Mouse (Mus musculus) limb, embryonic 11.5 days (tissue): ENCODE measurements at regions not wholly inside any gene's neighbourhood (a gene's known extent, or its start where the extent isn't known, plus 50 kb on each side); places are given as distances from the start of the nearest gene placed in this dataset.

Source experiments
- ATAC-seq: fragments of 200-750 bp; cut with Nextera tagmentation; 2 replicates; pipeline ENCODE4 v1.8.0; 2017; ENCODE audit warnings: low read depth; ENCODE audit not compliant: insufficient number of reproducible peaks, low FRiP score, low TSS enrichment
- DNase-seq: peaks from one replicate; pipeline ENCODE4 v3.0.0-alpha.2; 2015; ENCODE audit warnings: low spot score
- H3K27ac ChIP-seq: fragments of 300-500 bp; sonication (generic); replicated peaks from 2 replicates; pipeline ENCODE4 v1.5.1; 2014; ENCODE audit warnings: low read depth, mild to moderate bottlenecking, low read length
- H3K27me3 ChIP-seq: fragments of 300-500 bp; sonication (generic); 2 replicates; pipeline ENCODE4 v1.6.1; 2014; ENCODE audit warnings: mild to moderate bottlenecking, low read length, mixed read lengths; ENCODE audit not compliant: control insufficient read depth, insufficient read depth
- H3K36me3 ChIP-seq: fragments of 300-500 bp; sonication (generic); 2 replicates; pipeline ENCODE4 v1.6.1; 2014; ENCODE audit warnings: mild to moderate bottlenecking, low read length, moderate library complexity, mixed read lengths; ENCODE audit not compliant: control insufficient read depth, insufficient read depth
- H3K4me1 ChIP-seq: fragments of 300-500 bp; sonication (generic); 2 replicates; pipeline ENCODE4 v1.6.1; 2014; ENCODE audit warnings: low read length, mixed read lengths; ENCODE audit not compliant: control insufficient read depth, insufficient read depth
- H3K4me2 ChIP-seq: fragments of 300-500 bp; sonication (generic); 2 replicates; pipeline ENCODE4 v1.6.1; 2014; ENCODE audit warnings: low read depth, mild to moderate bottlenecking, moderate library complexity; ENCODE audit not compliant: severe bottlenecking
- H3K4me3 ChIP-seq: fragments of 300-500 bp; sonication (generic); 2 replicates; pipeline ENCODE4 v1.5.1; 2014; ENCODE audit warnings: low read depth, low read length
- H3K9ac ChIP-seq: fragments of 300-500 bp; sonication (generic); 2 replicates; pipeline ENCODE4 v1.6.1; 2014; ENCODE audit warnings: mild to moderate bottlenecking, low read length
- H3K9me3 ChIP-seq: fragments of 300-500 bp; sonication (generic); 2 replicates; pipeline ENCODE4 v1.6.1; 2016; ENCODE audit warnings: low read length; ENCODE audit not compliant: control insufficient read depth
- WGBS: fragments of 180-500 bp; shearing (Covaris S2); extraction: QIAGEN DNeasy Blood & Tissue Kit; methylation state at CpG from one replicate; pipeline ENCODE4 v1.1.7; 2014; 5-methylcytosine and 5-hydroxymethylcytosine counted together

DNA sequence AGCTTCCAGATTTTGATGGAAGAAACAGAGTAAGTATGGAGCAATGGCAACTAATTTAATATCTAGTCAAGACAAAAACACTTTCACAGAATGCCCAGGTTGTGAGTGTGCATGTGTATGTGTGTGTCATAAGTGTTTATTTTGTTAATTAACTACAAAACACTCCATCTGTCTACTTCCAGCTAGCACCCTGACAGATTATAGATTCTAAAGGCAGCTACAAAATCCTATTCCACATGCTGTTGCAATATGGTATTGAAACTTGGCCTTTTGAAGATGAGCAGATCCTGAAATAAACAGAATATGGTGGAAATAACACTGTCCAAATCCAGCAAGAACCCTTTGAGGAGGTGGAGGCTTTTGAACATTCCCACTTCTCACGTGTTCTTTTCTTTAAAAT lies 1356.9 kb downstream of the Defb40 start:
- H3K36me3 ChIP-seq, result no peaks in the 10 kb centered on the region
- no peak for DNase-seq
- no peak overlapping the region for H3K4me3 ChIP-seq
- no peak overlapping the region for H3K27ac ChIP-seq
- H3K4me2 ChIP-seq, result no peak overlapping the region
- H3K9me3 ChIP-seq, result no peaks in the 10 kb centered on the region
- ATAC-seq, result no peak
- H3K4me1 ChIP-seq, result no peaks in the 10 kb centered on the region
- 47% methylated on average over 1 of the region's 1 CpGs for WGBS
- H3K27me3 ChIP-seq, result no peaks in the 10 kb centered on the region
- H3K9ac ChIP-seq, result no peak overlapping the region

GRCm38 (mm10) chr8:17618846-17619245 lies 1359.2 kb downstream of the Defb40 start:
- no peak for ATAC-seq
- H3K4me1 ChIP-seq, result no peaks in the 10 kb centered on the region
- H3K27ac ChIP-seq, result no peak overlapping the region
- DNase-seq, result no peak
- H3K4me2 ChIP-seq, result no peak overlapping the region
- H3K9ac ChIP-seq, result no peak overlapping the region
- H3K9me3 ChIP-seq, result no peaks in the 10 kb centered on the region
- no peak overlapping the region for H3K4me3 ChIP-seq
- no peaks in the 10 kb centered on the region for H3K27me3 ChIP-seq
- H3K36me3 ChIP-seq, result no peaks in the 10 kb centered on the region

DNA sequence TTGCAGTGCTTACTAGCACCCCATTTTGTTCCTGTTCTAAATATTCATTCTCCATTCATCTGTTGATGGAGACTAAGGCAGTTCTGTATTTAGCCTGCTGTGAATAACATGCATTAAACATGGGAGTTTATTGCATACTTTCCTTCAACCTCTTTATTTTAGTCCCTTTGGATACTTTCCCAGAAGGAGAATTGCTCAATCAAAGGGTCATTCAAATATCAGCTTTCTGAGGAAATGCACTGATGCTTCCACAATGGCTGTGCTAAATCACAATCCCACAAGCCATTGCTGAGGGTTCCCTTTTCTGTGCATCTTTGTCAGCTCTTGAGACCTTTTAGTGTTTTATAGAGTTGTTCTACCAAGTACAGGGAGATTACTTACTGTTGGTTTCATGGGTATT lies 1359.9 kb downstream of the Defb40 start:
- Histone ChIP-seq H3K4me3 (no peak overlapping the region), H3K4me2 (no peak overlapping the region), H3K9me3 (no peaks in the 10 kb centered on the region), H3K36me3 (no peaks in the 10 kb centered on the region), H3K9ac (no peak overlapping the region), H3K27ac (no peak overlapping the region), H3K27me3 (no peaks in the 10 kb centered on the region), H3K4me1 (no peaks in the 10 kb centered on the region)
- no peak for ATAC-seq
- no peak for DNase-seq

- no peaks in the 10 kb centered on the region for H3K9me3 ChIP-seq
- no peaks in the 10 kb centered on the region for H3K4me1 ChIP-seq
- no peak overlapping the region for H3K9ac ChIP-seq
- no peak overlapping the region for H3K4me2 ChIP-seq
- DNase-seq (no peak), ATAC-seq (no peak)
- H3K36me3 ChIP-seq, result no peaks in the 10 kb centered on the region
- 42% methylated on average over 1 of the region's 1 CpGs for WGBS
- H3K27me3 ChIP-seq, result no peaks in the 10 kb centered on the region
- no peak overlapping the region for H3K4me3 ChIP-seq
- no peak overlapping the region for H3K27ac ChIP-seq
These were observed 1375.2 kb downstream of the Defb40 start for GRCm38 (mm10) chr8:17602861-17603260.

GRCm38 (mm10) chr8:17598736-17599135 lies 1379.3 kb downstream of the Defb40 start:
- ATAC-seq (no peak), DNase-seq (no peak)
- WGBS, result 84% methylated on average over 4 of the region's 4 CpGs
- no peak overlapping the region for H3K4me2 ChIP-seq
- H3K36me3 ChIP-seq, result no peaks in the 10 kb centered on the region
- no peaks in the 10 kb centered on the region for H3K4me1 ChIP-seq
- no peak overlapping the region for H3K9ac ChIP-seq
- H3K9me3 ChIP-seq, result no peaks in the 10 kb centered on the region
- no peak overlapping the region for H3K4me3 ChIP-seq
- no peaks in the 10 kb centered on the region for H3K27me3 ChIP-seq
- H3K27ac ChIP-seq, result no peak overlapping the region

- H3K4me3 ChIP-seq, result no peak overlapping the region
- H3K36me3 ChIP-seq, result no peaks in the 10 kb centered on the region
- H3K9me3 ChIP-seq, result no peaks in the 10 kb centered on the region
- no peak for DNase-seq
- H3K4me2 ChIP-seq, result no peak overlapping the region
- no peak overlapping the region for H3K27ac ChIP-seq
- no peak overlapping the region for H3K9ac ChIP-seq
- no peaks in the 10 kb centered on the region for H3K27me3 ChIP-seq
- no peaks in the 10 kb centered on the region for H3K4me1 ChIP-seq
- no peak for ATAC-seq
These were observed 1381.5 kb downstream of the Defb40 start for GRCm38 (mm10) chr8:17596559-17596958.

DNA sequence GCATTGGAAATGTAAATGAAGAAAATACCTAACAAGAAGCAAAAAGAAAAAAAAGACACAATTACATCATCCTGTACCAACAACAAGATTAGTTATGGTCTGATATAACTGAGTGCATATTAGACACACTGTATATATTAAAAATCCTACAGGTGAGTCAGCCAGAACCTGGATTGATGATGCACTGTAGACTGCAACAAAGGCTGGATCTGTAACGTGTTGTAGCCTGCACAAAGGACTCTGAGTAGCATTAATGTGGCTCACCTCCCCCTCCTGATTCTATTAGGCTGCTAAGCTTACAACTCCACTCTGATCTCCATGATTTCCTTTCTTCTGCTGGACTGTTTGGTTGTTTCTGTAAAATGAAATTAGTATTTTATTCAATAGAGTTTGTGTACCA lies 1383.4 kb downstream of the Defb40 start:
- Histone ChIP-seq H3K4me3 (no peak overlapping the region), H3K4me1 (no peaks in the 10 kb centered on the region), H3K9ac (no peak overlapping the region), H3K36me3 (no peaks in the 10 kb centered on the region), H3K27ac (no peak overlapping the region), H3K9me3 (no peaks in the 10 kb centered on the region), H3K4me2 (no peak overlapping the region), H3K27me3 (no peaks in the 10 kb centered on the region)
- ATAC-seq (no peak), DNase-seq (no peak)
- 66% methylated on average over 1 of the region's 1 CpGs for WGBS

DNA sequence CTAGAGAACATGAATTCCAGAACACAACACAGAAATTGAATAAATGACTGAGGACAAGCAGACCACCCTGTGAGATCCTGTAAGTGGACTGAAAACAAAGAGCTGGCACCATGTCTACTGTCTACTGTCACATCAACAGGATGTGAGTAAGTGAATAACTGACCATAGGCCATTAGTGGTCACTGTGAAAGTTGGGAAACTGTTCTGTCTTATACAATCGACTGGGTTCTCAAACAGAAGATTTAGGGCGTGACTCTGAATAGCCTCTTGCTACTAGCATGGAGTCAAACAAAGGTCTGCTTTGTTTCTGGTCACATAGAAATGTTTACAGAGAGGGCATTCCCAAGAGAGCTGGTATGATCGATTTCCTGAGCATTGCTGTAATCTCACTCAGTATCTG lies 1387.9 kb downstream of the Defb40 start:
- Histone ChIP-seq H3K9ac (no peak overlapping the region), H3K27me3 (no peaks in the 10 kb centered on the region), H3K4me2 (no peak overlapping the region), H3K9me3 (no peaks in the 10 kb centered on the region), H3K4me3 (no peak overlapping the region), H3K27ac (no peak overlapping the region), H3K4me1 (no peaks in the 10 kb centered on the region), H3K36me3 (no peaks in the 10 kb centered on the region)
- DNase-seq (no peak), ATAC-seq (no peak)
- WGBS, result 83% methylated on average over 3 of the region's 3 CpGs

- ATAC-seq (no peak), DNase-seq (no peak)
These were observed 1389.9 kb downstream of the Defb40 start for GRCm38 (mm10) chr8:17588189-17588588.

More at GRCm38 (mm10) chr8:17588189-17588588, 1389.9 kb downstream of the Defb40 start:
- H3K4me2 ChIP-seq, result no peak overlapping the region
- H3K27ac ChIP-seq, result no peak overlapping the region
- H3K36me3 ChIP-seq, result no peaks in the 10 kb centered on the region
- H3K27me3 ChIP-seq, result no peaks in the 10 kb centered on the region
- H3K9ac ChIP-seq, result no peak overlapping the region
- no peaks in the 10 kb centered on the region for H3K4me1 ChIP-seq
- H3K9me3 ChIP-seq, result no peaks in the 10 kb centered on the region
- H3K4me3 ChIP-seq, result no peak overlapping the region
